Mouse (Mus musculus) myocyte (in vitro differentiated cells): Measurements from ENCODE around the gene Trim6. TPM values are rescaled to one million over a fixed set of nuclear protein-coding genes. Genes with fewer than 3 reads are reported as not detected.

Source experiments
- H3K27me3 ChIP-seq: one replicate; pipeline ENCODE4 v1.6.1; 2011; ENCODE audit not compliant: control insufficient read depth, insufficient read depth, insufficient read length
- H3K36me3 ChIP-seq: one replicate; pipeline ENCODE4 v1.6.1; 2011; ENCODE audit not compliant: control insufficient read depth, insufficient read depth
- H3K4me2 ChIP-seq: one replicate; pipeline ENCODE4 v1.6.1; 2011; ENCODE audit warnings: low read depth, control low read depth
- H3K4me3 ChIP-seq: one replicate; pipeline ENCODE4 v1.5.1; 2011; ENCODE audit warnings: mild to moderate bottlenecking, control low read depth, moderate library complexity
- H3K79me2 ChIP-seq: one replicate; pipeline ENCODE4 v1.6.1; 2011; ENCODE audit not compliant: control insufficient read depth, insufficient read depth
- H3ac ChIP-seq: one replicate; pipeline ENCODE4 v1.6.1; 2011; ENCODE audit not compliant: control insufficient read depth, insufficient read length
- CEBPB ChIP-seq: IDR thresholded peaks from 2 replicates; pipeline ENCODE4 v1.6.1; 2011; ENCODE audit warnings: mild to moderate bottlenecking, moderate library complexity; ENCODE audit not compliant: poor library complexity, insufficient read depth, severe bottlenecking
- E2F4 ChIP-seq: IDR thresholded peaks from one replicate; pipeline ENCODE4 v1.6.1; 2011; ENCODE audit warnings: mild to moderate bottlenecking, control low read depth, moderate library complexity; ENCODE audit not compliant: insufficient read depth
- MAX ChIP-seq: IDR thresholded peaks from one replicate; pipeline ENCODE4 v1.6.1; 2011; ENCODE audit warnings: low read depth, mild to moderate bottlenecking, control low read depth
- MYOD1 ChIP-seq, 3 experiments: IDR thresholded peaks; one replicate each; pipeline ENCODE4 v1.6.1; 2011; ENCODE audit warnings: control low read depth in 2 of 3, low read depth in 2 of 3, mild to moderate bottlenecking in 2 of 3, moderate library complexity in 1 of 3; ENCODE audit not compliant: insufficient read length in 2 of 3, control insufficient read depth in 1 of 3
- MYOG ChIP-seq, 3 experiments: IDR thresholded peaks; one replicate each; pipeline ENCODE4 v1.6.1; 2011; ENCODE audit warnings: control low read depth in 2 of 3, low read depth in 2 of 3, mild to moderate bottlenecking in 2 of 3; ENCODE audit not compliant: insufficient read length in 2 of 3, control insufficient read depth in 1 of 3, insufficient read depth in 1 of 3
- POLR2A ChIP-seq: IDR thresholded peaks from one replicate; pipeline ENCODE4 v1.6.1; 2011; ENCODE audit warnings: low read depth, mild to moderate bottlenecking, control low read depth, moderate library complexity; ENCODE audit not compliant: insufficient read length
- POLR2AphosphoS2 ChIP-seq: IDR thresholded peaks from one replicate; pipeline ENCODE4 v1.6.1; 2011; ENCODE audit warnings: low read depth, control low read depth; ENCODE audit not compliant: insufficient read length
- REST ChIP-seq: IDR thresholded peaks from one replicate; pipeline ENCODE4 v1.6.1; 2011; ENCODE audit warnings: mild to moderate bottlenecking, control low read depth, moderate library complexity; ENCODE audit not compliant: insufficient read depth, insufficient read length
- SRF ChIP-seq: IDR thresholded peaks from one replicate; pipeline ENCODE4 v1.6.1; 2011; ENCODE audit warnings: low read depth; ENCODE audit not compliant: control insufficient read depth, insufficient read length
- TCF12 ChIP-seq: IDR thresholded peaks from one replicate; pipeline ENCODE4 v1.6.1; 2011; ENCODE audit warnings: mild to moderate bottlenecking, control low read depth; ENCODE audit not compliant: poor library complexity, insufficient read depth, severe bottlenecking
- TCF3 ChIP-seq: IDR thresholded peaks from one replicate; pipeline ENCODE4 v1.6.1; 2011; ENCODE audit warnings: low read depth, control low read depth; ENCODE audit not compliant: insufficient read length
- USF1 ChIP-seq: IDR thresholded peaks from one replicate; pipeline ENCODE4 v1.6.1; 2011; ENCODE audit warnings: low read depth, mild to moderate bottlenecking, control low read depth, moderate library complexity
- polyA plus RNA-seq: library from polyadenylated mRNA; unstranded; fragments of >200 nt; fragmentation: generic; extraction: Trizol; gene quantifications from one replicate; pipeline ENCODE4 v1.2.1, GENCODE M21; 2012; ENCODE audit warnings: missing spikeins

The Trim6 gene
- not detected for polyA plus RNA-seq

DNA sequence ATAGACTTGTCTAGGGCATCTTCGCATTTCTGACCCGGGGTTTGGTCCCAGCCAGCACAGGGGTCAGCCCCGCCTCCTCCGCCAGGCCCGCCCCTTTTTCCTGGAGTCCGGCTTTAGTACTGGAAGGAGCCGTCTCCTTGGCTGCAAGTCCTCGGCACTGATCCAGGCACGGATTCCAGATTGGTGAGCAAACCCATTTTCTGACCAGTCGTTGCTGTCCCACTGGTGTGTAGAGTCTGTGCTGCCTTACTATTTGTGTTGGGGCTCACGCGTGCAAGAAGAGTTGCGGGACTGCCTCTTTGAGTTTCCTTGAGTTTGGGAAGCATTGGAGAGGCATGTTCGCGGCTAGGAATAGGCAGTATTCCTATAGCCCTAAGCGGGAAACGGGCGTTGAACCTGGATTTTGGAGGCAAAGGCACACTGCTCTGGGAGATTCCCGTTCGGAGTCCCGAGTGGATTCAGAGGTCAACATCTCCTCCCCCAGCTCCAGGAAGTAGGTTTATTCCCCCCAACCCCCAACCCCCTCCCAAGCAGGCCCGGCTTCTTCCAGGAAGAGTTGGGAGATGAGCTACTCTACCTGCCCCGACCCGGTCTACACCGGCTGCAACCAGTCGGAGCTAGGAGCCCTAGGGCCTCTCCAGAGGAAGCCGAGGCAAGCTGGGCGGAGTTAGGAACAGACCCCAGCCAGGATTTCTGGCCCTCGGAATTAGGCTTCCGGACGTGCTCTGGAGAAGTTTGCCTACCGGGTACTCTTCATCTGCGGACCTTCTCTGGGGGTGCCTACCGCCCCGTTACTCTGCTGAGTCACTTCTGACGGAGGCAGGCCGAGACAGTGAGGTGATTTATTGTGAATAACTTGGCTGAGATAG lies at the start of gene Trim6:
Gene Trim6 (plus strand): TSS at position 93 of the 869 bp plus-strand sequence.
- H3K4me3 ChIP-seq, result no peak within 1 kb of the TSS
- TF ChIP-seq POLR2AphosphoS2, result no peak
- TF ChIP-seq MYOD1 (IDR thresholded peaks at IDR 0.05; ENCODE audit: control insufficient read depth in 1 of 3, insufficient read length in 2 of 3, low read depth in 2 of 3), result no peak
- no peak for TF ChIP-seq MAX
- TF ChIP-seq REST, result no peak
- no peak for TF ChIP-seq POLR2A
- TF ChIP-seq E2F4, result no peak
- no peak for TF ChIP-seq TCF12
- no peak for TF ChIP-seq CEBPB
- TF ChIP-seq USF1, result no peak
- no peak for TF ChIP-seq SRF
- no peak for TF ChIP-seq MYOG (IDR thresholded peaks at IDR 0.05; ENCODE audit: control insufficient read depth in 1 of 3, insufficient read depth in 1 of 3, insufficient read length in 2 of 3, low read depth in 2 of 3)
- no peak for TF ChIP-seq TCF3
- H3K27me3 ChIP-seq, result no peaks in the 10 kb centered on the region
- H3K4me2 ChIP-seq, result no peak within 1 kb of the TSS
- H3K79me2 ChIP-seq, result no peaks in the 10 kb centered on the region
- H3K36me3 ChIP-seq, result no peaks in the 10 kb centered on the region
- H3ac ChIP-seq, result no peak within 1 kb of the TSS

DNA sequence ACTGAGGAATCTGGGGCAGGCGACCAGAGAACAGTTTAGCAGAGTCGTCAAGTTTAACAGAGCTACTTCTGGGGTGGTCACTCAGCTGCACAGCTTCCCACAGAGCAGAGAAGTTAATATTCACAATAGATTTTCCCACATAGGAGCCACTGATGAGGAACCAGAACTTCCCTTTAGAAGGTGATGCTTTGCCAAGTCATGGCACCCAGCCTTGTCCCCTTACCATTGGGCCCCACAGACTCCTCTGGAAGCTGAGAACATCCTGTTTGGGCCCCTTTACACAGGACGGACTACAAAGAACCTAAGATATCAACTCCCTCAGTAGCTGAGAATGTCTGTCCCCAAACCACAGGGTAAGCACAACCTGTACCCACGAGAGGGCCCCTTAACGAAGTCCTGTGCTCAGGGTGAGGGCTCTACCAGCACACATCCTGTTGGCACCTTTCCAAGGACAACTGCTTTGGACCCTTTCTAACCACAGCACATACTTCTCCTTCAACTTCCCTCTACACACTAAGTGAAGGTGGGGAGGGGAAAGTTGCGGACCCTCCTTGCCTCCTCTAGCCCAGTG lies 48.9 kb upstream of the Trim6 start:
- H3ac ChIP-seq, result no peak overlapping the region
- H3K4me2 ChIP-seq, result no peak overlapping the region
- no peaks in the 10 kb centered on the region for H3K27me3 ChIP-seq
- no peak overlapping the region for H3K4me3 ChIP-seq
- no peaks in the 10 kb centered on the region for H3K36me3 ChIP-seq
- TF ChIP-seq TCF3 (no peak), MYOG (IDR thresholded peaks at IDR 0.05; ENCODE audit: control insufficient read depth in 1 of 3, insufficient read depth in 1 of 3, insufficient read length in 2 of 3, low read depth in 2 of 3) (no peak), POLR2AphosphoS2 (no peak), MAX (no peak), CEBPB (no peak), SRF (no peak), REST (no peak), TCF12 (no peak), POLR2A (no peak), USF1 (no peak), E2F4 (no peak), MYOD1 (IDR thresholded peaks at IDR 0.05; ENCODE audit: control insufficient read depth in 1 of 3, insufficient read length in 2 of 3, low read depth in 2 of 3) (no peak)
- no peaks in the 10 kb centered on the region for H3K79me2 ChIP-seq

GRCm38 (mm10) chr7:104175085-104175484 lies 43.5 kb upstream of the Trim6 start:
- Histone ChIP-seq H3K79me2 (no peaks in the 10 kb centered on the region), H3K36me3 (no peaks in the 10 kb centered on the region), H3K4me2 (no peak overlapping the region), H3K27me3 (no peaks in the 10 kb centered on the region), H3ac (no peak overlapping the region), H3K4me3 (no peak overlapping the region)
- TF ChIP-seq CEBPB, result no peak
- no peak for TF ChIP-seq SRF
- no peak for TF ChIP-seq POLR2AphosphoS2
- TF ChIP-seq MYOD1 (IDR thresholded peaks at IDR 0.05; ENCODE audit: control insufficient read depth in 1 of 3, insufficient read length in 2 of 3, low read depth in 2 of 3), result no peak
- no peak for TF ChIP-seq USF1
- TF ChIP-seq REST, result no peak
- TF ChIP-seq MAX, result no peak
- TF ChIP-seq TCF3, result no peak
- no peak for TF ChIP-seq E2F4
- no peak for TF ChIP-seq MYOG (IDR thresholded peaks at IDR 0.05; ENCODE audit: control insufficient read depth in 1 of 3, insufficient read depth in 1 of 3, insufficient read length in 2 of 3, low read depth in 2 of 3)
- no peak for TF ChIP-seq POLR2A
- no peak for TF ChIP-seq TCF12

DNA sequence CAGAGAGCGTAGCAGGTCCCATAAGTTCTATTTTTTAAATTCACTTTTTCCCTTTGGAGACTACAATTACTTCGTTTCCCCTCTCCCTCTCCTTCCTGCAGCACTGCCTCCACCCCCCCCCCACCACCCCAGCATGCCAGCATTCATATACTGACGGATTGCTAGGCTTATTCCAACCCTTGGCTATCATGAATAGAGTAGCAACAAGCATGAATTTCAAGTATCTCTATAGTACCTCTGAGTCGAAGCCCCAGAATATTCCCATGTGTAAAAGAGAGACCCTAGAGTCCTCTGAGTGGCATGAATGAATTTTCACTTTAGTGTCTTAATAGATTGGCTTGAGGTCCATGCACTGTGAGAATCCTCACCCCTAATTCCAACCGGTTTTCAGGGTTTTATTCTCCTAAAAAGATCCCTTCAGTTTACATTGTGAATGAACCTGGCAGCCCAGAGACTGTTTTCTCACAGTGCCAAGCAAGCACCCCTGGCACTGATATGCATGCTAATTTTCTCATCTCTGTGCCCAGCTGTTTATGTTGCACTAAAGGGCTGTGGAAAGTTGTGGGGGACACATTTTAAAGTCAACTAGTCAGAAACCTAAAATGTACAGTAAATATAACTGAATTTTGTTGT lies 40.1 kb upstream of the Trim6 start:
- no peak overlapping the region for H3K4me2 ChIP-seq
- H3K36me3 ChIP-seq, result no peaks in the 10 kb centered on the region
- H3K79me2 ChIP-seq, result no peaks in the 10 kb centered on the region
- no peak overlapping the region for H3ac ChIP-seq
- H3K4me3 ChIP-seq, result no peak overlapping the region
- no peak for TF ChIP-seq SRF
- TF ChIP-seq MYOG (IDR thresholded peaks at IDR 0.05; ENCODE audit: control insufficient read depth in 1 of 3, insufficient read depth in 1 of 3, insufficient read length in 2 of 3, low read depth in 2 of 3), result no peak
- no peak for TF ChIP-seq TCF12
- no peak for TF ChIP-seq MAX
- TF ChIP-seq USF1, result no peak
- no peak for TF ChIP-seq TCF3
- no peak for TF ChIP-seq CEBPB
- TF ChIP-seq POLR2A, result no peak
- no peak for TF ChIP-seq REST
- TF ChIP-seq POLR2AphosphoS2, result no peak
- no peak for TF ChIP-seq MYOD1 (IDR thresholded peaks at IDR 0.05; ENCODE audit: control insufficient read depth in 1 of 3, insufficient read length in 2 of 3, low read depth in 2 of 3)
- TF ChIP-seq E2F4, result no peak
- H3K27me3 ChIP-seq, result no peaks in the 10 kb centered on the region
